Comparison of ENCODE assay signal across 10 mouse cellular contexts in genomic region chr11:62643011-62643631, GRCm38 (mm10). TPM values are rescaled to one million over a fixed set of nuclear protein-coding genes. Genes with fewer than 3 reads are reported as not detected.
DNase-seq lines count a peak whose midpoint lies in the region; ATAC-seq and TF ChIP-seq lines count a peak whose summit lies in the region.
"Had no signal": no experiment of that assay in that cellular context is flagged by ENCODE, and none has a peak within 500 bp of the region (broad histone marks: within the 10 kb centered on the region; RNA-seq: fewer than 3 reads in every experiment).

No protein-coding gene starts in this region.

- intact Hi-C loops in heart, postnatal 36 days (cut with DNase I) = no loop called here

- no peaks in the 10 kb centered on the region for H3K36me3 ChIP-seq in forebrain, embryonic 14.5 days (ENCODE audit: control insufficient read depth, insufficient read depth, low read length)
- H3K36me3 ChIP-seq in intestine, postnatal 0 days (ENCODE audit: control insufficient read depth, insufficient read depth) = peaks cover 12% of the 10 kb centered on the region; the same call in 1 of the 2 replicates
- H3K36me3 ChIP-seq in macrophage (ENCODE audit: inconsistent target) = no peaks in the 10 kb centered on the region
- H3K36me3 ChIP-seq: embryonic facial prominence, embryonic 12.5 days had no signal

- H3K4me3 ChIP-seq in forebrain, embryonic 14.5 days (ENCODE audit: low read depth, low read length) = no peak overlapping the region
- H3K4me3 ChIP-seq in intestine, postnatal 0 days (ENCODE audit: low read depth, low read length) = no peak overlapping the region
- H3K4me3 ChIP-seq in macrophage (ENCODE audit: inconsistent target) = no peak overlapping the region
- H3K4me3 ChIP-seq: embryonic facial prominence, embryonic 12.5 days had no signal

- no peak for ATAC-seq in forebrain, embryonic 14.5 days
- peak; percentile 84 for ATAC-seq in intestine, postnatal 0 days

- H3K4me2 ChIP-seq in forebrain, embryonic 14.5 days (ENCODE audit: low read length) = no peak overlapping the region
- no peak overlapping the region for H3K4me2 ChIP-seq in intestine, postnatal 0 days (replicated peaks; ENCODE audit: low read depth)
- H3K4me2 ChIP-seq: embryonic facial prominence, embryonic 12.5 days had no signal

- peaks cover 41% of the 10 kb centered on the region for H3K4me1 ChIP-seq in forebrain, embryonic 14.5 days (ENCODE audit: control insufficient read depth, insufficient read depth, low read length)
- peaks cover 30% of the 10 kb centered on the region for H3K4me1 ChIP-seq in intestine, postnatal 0 days (replicated peaks; ENCODE audit: control insufficient read depth, insufficient read depth, low read length)

- no peaks in the 10 kb centered on the region for H3K27me3 ChIP-seq in forebrain, embryonic 14.5 days (replicated peaks; ENCODE audit: control insufficient read depth, insufficient read depth, low read length)
- no peaks in the 10 kb centered on the region for H3K27me3 ChIP-seq in intestine, postnatal 0 days (replicated peaks; ENCODE audit: control insufficient read depth, insufficient read depth, low read length)
- H3K27me3 ChIP-seq: embryonic facial prominence, embryonic 12.5 days had no signal

- TF ChIP-seq CTCF in intestine, postnatal 0 days (IDR thresholded peaks at IDR 0.05; ENCODE audit: low read depth) = no peak

- no peak overlapping the region for H3K9ac ChIP-seq in forebrain, embryonic 14.5 days (ENCODE audit: low read length)
- H3K9ac ChIP-seq in intestine, postnatal 0 days (ENCODE audit: low read depth, low read length) = no peak overlapping the region
- H3K9ac ChIP-seq: embryonic facial prominence, embryonic 12.5 days had no signal

- WGBS in forebrain, embryonic 14.5 days = 61% methylated on average over 8 of the region's 8 CpGs
- 52% methylated on average over 8 of the region's 8 CpGs for WGBS in intestine, postnatal 0 days
- 36% methylated on average over 8 of the region's 8 CpGs for WGBS in macrophage (ENCODE audit: missing documents)

- DNase-seq in heart, adult 11 months = peak; percentile 96
- no peak for DNase-seq in heart, postnatal 36 days
- DNase-seq in NIH3T3 (ENCODE audit: low read depth) = peak; percentile 32
- DNase-seq in forebrain, embryonic 14.5 days (ENCODE audit: low spot score) = peak; percentile 41
- no peak for DNase-seq in right cerebral cortex, postnatal 10 days (ENCODE audit: low spot score in 2 of 2)
- DNase-seq in retina, embryonic 14.5 days (ENCODE audit: low spot score) = no peak

- peaks cover 38% of the 10 kb centered on the region for H3K79me2 ChIP-seq in macrophage (ENCODE audit: inconsistent target)

- no peaks in the 10 kb centered on the region for H3K9me3 ChIP-seq in forebrain, embryonic 14.5 days (replicated peaks; ENCODE audit: control insufficient read depth, low read length)
- H3K9me3 ChIP-seq in intestine, postnatal 0 days (ENCODE audit: control insufficient read depth) = no peaks in the 10 kb centered on the region
- H3K9me3 ChIP-seq: embryonic facial prominence, embryonic 12.5 days; megakaryocyte, embryonic 14.5 days had no signal

- H3K27ac ChIP-seq in forebrain, embryonic 14.5 days (ENCODE audit: low read depth, low read length) = peak overlapping the region; percentile 55; the same call in 1 of the 2 replicates
- H3K27ac ChIP-seq in intestine, postnatal 0 days (ENCODE audit: low read depth, low read length) = peak overlapping the region; percentile 74
- H3K27ac ChIP-seq in macrophage = peak overlapping the region; percentile 30
- H3K27ac ChIP-seq: embryonic facial prominence, embryonic 12.5 days had no signal

RNA-seq across cellular contexts. Expression of gene Lrrc75a, which starts 5.2 kb away (rescaled TPM):
- total RNA-seq in heart, postnatal 36 days (2021) = 1 to 10 TPM; 4.4 to 7.1 TPM
- 9.6 and 9.9 TPM in 2 replicates for polyA plus RNA-seq in forebrain, embryonic 14.5 days (2014; fragmentation: Nextera tagmentation; extraction: Ambion mirVana)
- 31.9 and 32.3 TPM in 2 replicates for polyA plus RNA-seq in intestine, postnatal 0 days (2015; fragmentation: Nextera tagmentation; extraction: Ambion mirVana)
- total RNA-seq in macrophage (2018; cell fraction: chromatin; rRNA removed) = 10 to 100 TPM in 7 of 26 experiments, 1 to 10 TPM in 19; 1.4 to 21.9 (median 5.3) TPM
- 10 to 100 TPM in 13 of 26 experiments, 1 to 10 TPM in 13; 5.5 to 29.0 (median 10.0) TPM for total RNA-seq in macrophage (2018; cell fraction: cytosol; rRNA removed)
- 10 to 100 TPM in 10 of 26 experiments, 1 to 10 TPM in 16; 2.9 to 29.7 (median 7.5) TPM for total RNA-seq in macrophage (2018; cell fraction: nucleus; rRNA removed)
- polyA plus RNA-seq in macrophage (2018) = 4.7 to 7.3 TPM (median 5.6 TPM) in 3 replicates

RNA-seq across cellular contexts. Expression of gene Mmgt2, which starts 5.3 kb away (rescaled TPM):
- 1 to 10 TPM; 5.4 to 9.9 TPM for total RNA-seq in heart, postnatal 36 days (2021)
- 27.4 and 29.7 TPM in 2 replicates for polyA plus RNA-seq in forebrain, embryonic 14.5 days (2014; fragmentation: Nextera tagmentation; extraction: Ambion mirVana)
- 62.2 and 67.7 TPM in 2 replicates for polyA plus RNA-seq in intestine, postnatal 0 days (2015; fragmentation: Nextera tagmentation; extraction: Ambion mirVana)
- 10 to 100 TPM in 10 of 26 experiments, 1 to 10 TPM in 16; 1.0 to 19.0 (median 7.6) TPM for total RNA-seq in macrophage (2018; cell fraction: chromatin; rRNA removed)
- 10 to 100 TPM; 15.0 to 36.0 (median 26.6) TPM for total RNA-seq in macrophage (2018; cell fraction: cytosol; rRNA removed)
- total RNA-seq in macrophage (2018; cell fraction: nucleus; rRNA removed) = 10 to 100 TPM in 20 of 26 experiments, 1 to 10 TPM in 6; 4.4 to 34.3 (median 15.5) TPM
- polyA plus RNA-seq in macrophage (2018) = 25.0 to 33.0 TPM (median 31.4 TPM) in 3 replicates

Comparison
In these comparisons a context has a peak if more than half of its experiments do, and no peak if none do; other contexts are left out.
1. DNase-seq: peak in heart, adult 11 months (single experiment), NIH3T3 (single experiment) and forebrain, embryonic 14.5 days (single experiment); none in heart, postnatal 36 days (0 of 2), right cerebral cortex, postnatal 10 days (0 of 2) and retina, embryonic 14.5 days (single experiment).
2. Peak in every context shown above with its lines, with median percentiles within 50 percentile points of each other: H3K27ac ChIP-seq.